Mouse (Mus musculus): ENCODE data around the gene Ankrd33b. TPM values are rescaled to one million over a fixed set of nuclear protein-coding genes. Genes with fewer than 3 reads are reported as not detected.

Ankrd33b gene
- polyA plus RNA-seq, 1 experiment from 2014 or later, result 0.68 TPM

GRCm38 (mm10) chr15:31364396-31364795 is 3.1 kb downstream of the Ankrd33b start:
- no peak for ATAC-seq (ENCODE audit: low read depth)
- WGBS (ENCODE audit: insufficient replicate concordance), result 64% methylated on average over 6 of the region's 6 CpGs

DNA sequence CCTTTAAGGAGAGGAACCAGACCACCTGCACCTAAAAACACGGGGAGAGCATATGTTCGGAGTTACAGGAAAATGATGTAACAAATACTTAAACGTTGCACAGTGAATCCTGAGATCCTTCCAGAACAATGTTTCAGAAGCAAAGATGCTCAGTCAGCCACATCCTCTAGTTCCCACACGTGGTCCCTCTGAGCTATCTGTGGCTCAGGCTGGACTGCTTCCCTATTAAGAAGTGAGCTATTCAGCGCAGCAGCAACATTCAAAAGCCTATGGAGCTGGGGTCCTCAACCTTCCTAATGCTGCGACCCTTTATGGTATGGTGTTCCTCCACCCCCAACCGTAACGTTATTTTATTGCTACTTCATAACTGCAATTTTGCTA is 3.6 kb downstream of the Ankrd33b start:
- no peak for ATAC-seq (ENCODE audit: low read depth)
- 49% methylated on average over 8 of the region's 8 CpGs for WGBS (ENCODE audit: insufficient replicate concordance)
- no peaks in the 10 kb centered on the region for H3K9me3 ChIP-seq (replicated peaks; ENCODE audit: control insufficient read depth, low read length)
- no peak overlapping the region for H3K4me3 ChIP-seq (ENCODE audit: low read depth, low read length)
- H3K27ac ChIP-seq (ENCODE audit: low read length), result no peak overlapping the region
- no peaks in the 10 kb centered on the region; the same call in 1 of the 2 replicates for H3K4me1 ChIP-seq (ENCODE audit: control insufficient read depth, low read depth, low read length)
- H3K9ac ChIP-seq (ENCODE audit: low read depth, low read length), result no peak overlapping the region
- peaks cover 41% of the 10 kb centered on the region for H3K27me3 ChIP-seq (ENCODE audit: control insufficient read depth, insufficient read depth, low read depth, low read length)
- H3K36me3 ChIP-seq (ENCODE audit: control insufficient read depth, insufficient read depth), result no peaks in the 10 kb centered on the region
- no peak overlapping the region for H3K4me2 ChIP-seq (ENCODE audit: low read depth, low read length)

More at GRCm38 (mm10) chr15:31364396-31364795, 3.1 kb downstream of the Ankrd33b start:
- no peak overlapping the region for H3K9ac ChIP-seq (ENCODE audit: low read depth, low read length)
- no peak overlapping the region for H3K27ac ChIP-seq (ENCODE audit: low read length)
- H3K27me3 ChIP-seq (ENCODE audit: control insufficient read depth, insufficient read depth, low read depth, low read length), result peaks cover 45% of the 10 kb centered on the region
- no peaks in the 10 kb centered on the region for H3K9me3 ChIP-seq (replicated peaks; ENCODE audit: control insufficient read depth, low read length)
- H3K36me3 ChIP-seq (ENCODE audit: control insufficient read depth, insufficient read depth), result no peaks in the 10 kb centered on the region
- no peak overlapping the region for H3K4me3 ChIP-seq (ENCODE audit: low read depth, low read length)
- no peaks in the 10 kb centered on the region; the same call in 1 of the 2 replicates for H3K4me1 ChIP-seq (ENCODE audit: control insufficient read depth, low read depth, low read length)
- H3K4me2 ChIP-seq (ENCODE audit: low read depth, low read length), result no peak overlapping the region

- no peaks in the 10 kb centered on the region; the same call in 1 of the 2 replicates for H3K4me1 ChIP-seq (ENCODE audit: control insufficient read depth, low read depth, low read length)
- no peak overlapping the region for H3K9ac ChIP-seq (ENCODE audit: low read depth, low read length)
- peaks cover 36% of the 10 kb centered on the region for H3K27me3 ChIP-seq (ENCODE audit: control insufficient read depth, insufficient read depth, low read depth, low read length)
- H3K4me2 ChIP-seq (ENCODE audit: low read depth, low read length), result no peak overlapping the region
- H3K36me3 ChIP-seq (ENCODE audit: control insufficient read depth, insufficient read depth), result no peaks in the 10 kb centered on the region
- WGBS (ENCODE audit: insufficient replicate concordance), result 67% methylated on average over 13 of the region's 13 CpGs
- H3K4me3 ChIP-seq (ENCODE audit: low read depth, low read length), result no peak overlapping the region
- no peaks in the 10 kb centered on the region for H3K9me3 ChIP-seq (replicated peaks; ENCODE audit: control insufficient read depth, low read length)
- no peak for ATAC-seq (ENCODE audit: low read depth)
- no peak overlapping the region for H3K27ac ChIP-seq (ENCODE audit: low read length)
These were observed 4.1 kb downstream of the Ankrd33b start for GRCm38 (mm10) chr15:31363241-31363980.

DNA sequence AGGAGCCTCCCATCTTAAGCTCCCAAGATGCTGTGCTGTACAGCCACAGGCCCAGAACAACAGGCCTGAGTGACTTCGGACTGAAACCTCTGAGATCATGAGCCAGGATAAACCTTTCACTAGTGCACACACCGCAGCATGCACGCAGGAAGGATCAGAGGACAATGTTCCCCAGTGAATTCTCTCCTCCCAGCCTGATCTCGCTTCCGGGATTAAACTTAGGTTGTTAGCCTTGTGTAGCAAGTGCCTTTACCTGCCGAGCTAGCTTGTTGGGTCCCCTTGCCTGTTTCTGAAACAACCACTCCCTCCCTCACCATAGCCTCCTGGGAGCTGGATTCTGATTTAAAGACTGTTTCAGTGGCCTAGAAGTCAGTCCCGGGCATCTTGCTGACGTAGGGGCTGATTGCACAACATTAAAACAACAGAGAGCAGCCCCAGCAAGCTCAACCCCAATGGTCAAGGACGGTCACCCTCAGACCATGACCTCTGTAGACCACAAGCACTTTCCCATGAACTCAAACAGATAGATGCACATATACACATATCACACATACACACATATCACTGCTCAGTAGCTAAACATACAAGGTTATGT is 6.2 kb downstream of the Ankrd33b start:
- H3K9ac ChIP-seq (ENCODE audit: low read depth, low read length), result no peak overlapping the region
- no peak overlapping the region for H3K4me2 ChIP-seq (ENCODE audit: low read depth, low read length)
- H3K36me3 ChIP-seq (ENCODE audit: control insufficient read depth, insufficient read depth), result no peaks in the 10 kb centered on the region
- H3K9me3 ChIP-seq (replicated peaks; ENCODE audit: control insufficient read depth, low read length), result no peaks in the 10 kb centered on the region
- WGBS (ENCODE audit: insufficient replicate concordance), result 57% methylated on average over 9 of the region's 9 CpGs
- H3K4me1 ChIP-seq (ENCODE audit: control insufficient read depth, low read depth, low read length), result no peaks in the 10 kb centered on the region; the same call in 1 of the 2 replicates
- H3K27me3 ChIP-seq (ENCODE audit: control insufficient read depth, insufficient read depth, low read depth, low read length), result peaks cover 15% of the 10 kb centered on the region
- ATAC-seq (ENCODE audit: low read depth), result no peak
- no peak overlapping the region for H3K4me3 ChIP-seq (ENCODE audit: low read depth, low read length)
- no peak overlapping the region for H3K27ac ChIP-seq (ENCODE audit: low read length)

DNA sequence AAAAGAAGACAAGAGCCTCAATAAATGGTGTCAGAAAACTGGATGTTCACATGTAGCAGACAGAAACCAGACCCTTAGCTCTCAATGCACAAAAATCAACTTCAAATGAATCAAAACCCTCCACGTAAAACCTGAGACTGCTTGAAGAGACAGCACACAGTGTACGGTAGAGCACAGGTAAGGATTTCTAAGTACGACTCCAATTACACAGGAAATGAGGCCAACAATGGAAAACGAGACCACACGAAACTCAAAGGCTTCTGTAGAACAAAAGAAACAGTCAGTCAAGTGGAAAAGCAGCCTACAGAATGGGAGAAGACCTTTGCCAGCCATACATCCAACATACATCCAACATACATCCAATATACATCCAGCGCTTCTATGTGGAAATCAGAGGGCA is 6.9 kb downstream of the Ankrd33b start:
- Histone ChIP-seq H3K4me1 (ENCODE audit: control insufficient read depth, low read depth, low read length) (no peaks in the 10 kb centered on the region; the same call in 1 of the 2 replicates), H3K9ac (ENCODE audit: low read depth, low read length) (no peak overlapping the region), H3K27me3 (ENCODE audit: control insufficient read depth, insufficient read depth, low read depth, low read length) (peaks cover 8% of the 10 kb centered on the region), H3K27ac (ENCODE audit: low read length) (no peak overlapping the region), H3K4me3 (ENCODE audit: low read depth, low read length) (no peak overlapping the region), H3K4me2 (ENCODE audit: low read depth, low read length) (no peak overlapping the region), H3K9me3 (replicated peaks; ENCODE audit: control insufficient read depth, low read length) (no peaks in the 10 kb centered on the region), H3K36me3 (ENCODE audit: control insufficient read depth, insufficient read depth) (no peaks in the 10 kb centered on the region)
- no peak for ATAC-seq (ENCODE audit: low read depth)
- WGBS (ENCODE audit: insufficient replicate concordance), result 58% methylated on average over 6 of the region's 6 CpGs

DNA sequence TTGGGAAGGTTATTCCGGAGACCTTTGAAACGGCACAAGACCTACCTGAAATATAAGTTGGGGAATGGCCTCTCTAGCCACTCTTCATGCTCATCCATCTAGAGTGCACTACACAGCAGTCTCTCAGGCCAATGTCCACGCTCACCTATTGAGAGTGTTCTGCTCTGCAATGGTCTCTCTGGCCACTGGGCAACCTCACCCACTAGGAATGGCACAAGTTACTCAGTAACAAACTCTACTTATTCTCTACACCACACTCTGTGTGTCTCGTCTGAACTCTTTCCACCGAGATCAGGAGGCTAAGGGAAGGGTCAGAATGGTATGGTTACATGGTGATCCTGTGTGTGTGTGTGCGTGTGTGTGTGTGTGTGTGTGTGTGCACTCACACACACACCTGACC is 7.7 kb downstream of the Ankrd33b start:
- whole genome bisulfite sequencing (ENCODE audit: insufficient replicate concordance), result 56% methylated on average over 6 of the region's 6 CpGs
- ATAC-seq (ENCODE audit: low read depth), result no peak
- Histone ChIP-seq H3K9ac (ENCODE audit: low read depth, low read length) (no peak overlapping the region), H3K4me3 (ENCODE audit: low read depth, low read length) (no peak overlapping the region), H3K9me3 (replicated peaks; ENCODE audit: control insufficient read depth, low read length) (no peaks in the 10 kb centered on the region), H3K4me2 (ENCODE audit: low read depth, low read length) (no peak overlapping the region), H3K27me3 (ENCODE audit: control insufficient read depth, insufficient read depth, low read depth, low read length) (peaks cover under 1% of the 10 kb centered on the region; the same call in 1 of the 2 replicates), H3K36me3 (ENCODE audit: control insufficient read depth, insufficient read depth) (no peaks in the 10 kb centered on the region), H3K27ac (ENCODE audit: low read length) (no peak overlapping the region), H3K4me1 (ENCODE audit: control insufficient read depth, low read depth, low read length) (no peaks in the 10 kb centered on the region; the same call in 1 of the 2 replicates)

DNA sequence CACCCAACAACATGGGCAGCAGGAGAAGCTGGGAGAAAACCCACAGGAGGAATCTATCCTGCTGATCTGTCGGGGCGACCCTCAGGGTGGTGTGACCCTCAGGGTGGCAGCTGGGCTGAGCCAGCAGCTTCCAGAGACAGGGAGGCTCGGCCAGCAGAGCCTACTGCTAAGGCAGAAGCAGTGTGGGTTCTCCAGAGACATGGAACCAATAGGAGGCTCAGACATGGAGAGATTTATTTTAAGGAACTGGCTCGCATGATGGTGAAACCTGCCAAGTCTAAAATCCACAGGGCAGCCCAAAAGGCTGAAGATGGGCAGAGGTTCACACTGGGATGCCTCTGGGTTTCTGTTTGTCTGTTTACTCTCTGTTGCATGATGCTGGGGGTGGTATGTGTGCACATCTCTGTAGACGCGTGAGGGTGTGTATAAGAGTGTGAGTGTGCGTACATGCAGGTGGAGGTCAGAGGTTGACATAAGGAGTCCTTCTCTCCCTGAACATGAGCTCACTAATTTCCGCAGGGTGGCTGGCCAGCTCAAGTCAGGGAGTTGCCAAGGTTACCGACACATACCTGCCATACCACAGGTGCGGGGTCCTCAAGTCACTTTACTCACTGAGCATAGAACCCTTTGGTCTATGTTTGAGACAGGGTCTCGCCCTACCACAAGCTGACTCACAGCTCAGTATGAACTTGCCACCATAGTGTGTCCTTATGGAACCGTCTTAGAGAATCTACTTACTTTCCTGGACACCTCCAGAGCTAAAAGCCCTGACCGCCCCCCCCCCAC is 14.8 kb downstream of the Ankrd33b start:
- ATAC-seq (ENCODE audit: low read depth), result no peak
- no peak overlapping the region for H3K9ac ChIP-seq (ENCODE audit: low read depth, low read length)
- H3K27me3 ChIP-seq (ENCODE audit: control insufficient read depth, insufficient read depth, low read depth, low read length), result no peaks in the 10 kb centered on the region
- H3K27ac ChIP-seq (ENCODE audit: low read length), result no peak overlapping the region
- H3K36me3 ChIP-seq (ENCODE audit: control insufficient read depth, insufficient read depth), result no peaks in the 10 kb centered on the region
- no peaks in the 10 kb centered on the region; the same call in 1 of the 2 replicates for H3K4me1 ChIP-seq (ENCODE audit: control insufficient read depth, low read depth, low read length)
- 64% methylated on average over 13 of the region's 13 CpGs for WGBS (ENCODE audit: insufficient replicate concordance)
- no peaks in the 10 kb centered on the region for H3K9me3 ChIP-seq (replicated peaks; ENCODE audit: control insufficient read depth, low read length)
- H3K4me3 ChIP-seq (ENCODE audit: low read depth, low read length), result no peak overlapping the region
- H3K4me2 ChIP-seq (ENCODE audit: low read depth, low read length), result no peak overlapping the region

- H3K27me3 ChIP-seq (ENCODE audit: control insufficient read depth, insufficient read depth, low read depth, low read length), result no peaks in the 10 kb centered on the region
- H3K27ac ChIP-seq (ENCODE audit: low read length), result peak overlapping the region; percentile 26
- H3K4me1 ChIP-seq (ENCODE audit: control insufficient read depth, low read depth, low read length), result no peaks in the 10 kb centered on the region; the same call in 1 of the 2 replicates
- H3K9ac ChIP-seq (ENCODE audit: low read depth, low read length), result no peak overlapping the region
- no peak overlapping the region for H3K4me2 ChIP-seq (ENCODE audit: low read depth, low read length)
- H3K4me3 ChIP-seq (ENCODE audit: low read depth, low read length), result no peak overlapping the region
- WGBS (ENCODE audit: insufficient replicate concordance), result 20% methylated on average over 7 of the region's 7 CpGs
- no peaks in the 10 kb centered on the region for H3K9me3 ChIP-seq (replicated peaks; ENCODE audit: control insufficient read depth, low read length)
- peak; percentile 41; the same call in 1 of the 2 replicates for ATAC-seq (ENCODE audit: low read depth)
- H3K36me3 ChIP-seq (ENCODE audit: control insufficient read depth, insufficient read depth), result no peaks in the 10 kb centered on the region
These were observed 17.6 kb downstream of the Ankrd33b start for GRCm38 (mm10) chr15:31349810-31350341.
